Mouse (Mus musculus) testis, adult 2 months (tissue): ENCODE data around the gene Nav1.

Experiments used
- CTCF ChIP-seq: fragments of 200-500 bp; IDR thresholded peaks from 2 replicates; pipeline ENCODE4 v1.5.1; 2012; ENCODE audit warnings: low read depth, mild to moderate bottlenecking, inconsistent platforms, low read length, moderate library complexity; ENCODE audit not compliant: control insufficient read depth, insufficient read depth, insufficient replicate concordance
- POLR2A ChIP-seq: fragments of 200-500 bp; IDR thresholded peaks from 2 replicates; pipeline ENCODE4 v1.6.1; 2012; ENCODE audit warnings: low read depth, mild to moderate bottlenecking, inconsistent platforms, low read length, moderate library complexity; ENCODE audit not compliant: control insufficient read depth

GRCm38 (mm10) chr1:135452259-135452658 lies 154.8 kb downstream of the Nav1 start:
- TF ChIP-seq CTCF (peak; percentile 42; the same call in 1 of the 2 replicates), POLR2A (no peak)
